Mouse (Mus musculus) midbrain, embryonic 16.5 days (tissue): ENCODE measurements around the gene Ptn. TPM values are rescaled to one million over a fixed set of nuclear protein-coding genes. Genes with fewer than 3 reads are reported as not detected.

Experiments used
- ATAC-seq: fragments of 200-750 bp; cut with Nextera tagmentation; 2 replicates; pipeline ENCODE4 v1.8.0; 2017; ENCODE audit warnings: moderate TSS enrichment
- H3K27ac ChIP-seq: fragments of 300-500 bp; sonication (generic); 2 replicates; pipeline ENCODE4 v1.5.1; 2014; ENCODE audit warnings: mild to moderate bottlenecking, low read length, mixed read lengths
- H3K27me3 ChIP-seq: fragments of 300-500 bp; sonication (generic); 2 replicates; pipeline ENCODE4 v1.6.1; 2014; ENCODE audit warnings: low read depth, low read length, mixed read lengths; ENCODE audit not compliant: control insufficient read depth, insufficient read depth
- H3K36me3 ChIP-seq: fragments of 300-500 bp; sonication (generic); 2 replicates; pipeline ENCODE4 v1.6.1; 2014; ENCODE audit warnings: mild to moderate bottlenecking, low read length, moderate library complexity, mixed read lengths; ENCODE audit not compliant: control insufficient read depth, insufficient read depth
- H3K4me1 ChIP-seq: fragments of 300-500 bp; sonication (generic); 2 replicates; pipeline ENCODE4 v1.6.1; 2014; ENCODE audit warnings: mild to moderate bottlenecking, low read length, mixed read lengths; ENCODE audit not compliant: control insufficient read depth, insufficient read depth
- H3K4me2 ChIP-seq: fragments of 300-500 bp; sonication (generic); 2 replicates; pipeline ENCODE4 v1.6.1; 2014; ENCODE audit warnings: mild to moderate bottlenecking, low read length, mixed read lengths
- H3K4me3 ChIP-seq: fragments of 300-500 bp; sonication (generic); 2 replicates; pipeline ENCODE4 v1.5.1; 2014; ENCODE audit warnings: low read depth, mild to moderate bottlenecking, low read length, moderate library complexity, mixed read lengths
- H3K9ac ChIP-seq: fragments of 300-500 bp; sonication (generic); 2 replicates; pipeline ENCODE4 v1.6.1; 2014; ENCODE audit warnings: low read depth, low read length, mixed read lengths
- H3K9me3 ChIP-seq: fragments of 300-500 bp; sonication (generic); replicated peaks from 2 replicates; pipeline ENCODE4 v1.6.1; 2014; ENCODE audit warnings: mild to moderate bottlenecking, low read length, mixed read lengths; ENCODE audit not compliant: control insufficient read depth, poor library complexity, severe bottlenecking
- WGBS: fragments of 180-500 bp; shearing (Covaris S2); extraction: QIAGEN DNeasy Blood & Tissue Kit; methylation state at CpG from one replicate; pipeline ENCODE4 v1.1.7; 2014; 5-methylcytosine and 5-hydroxymethylcytosine counted together
- polyA plus RNA-seq: library from polyadenylated mRNA; unstranded; fragments of >200 nt; fragmentation: Nextera tagmentation; extraction: Ambion mirVana; gene quantifications from 2 replicates; pipeline ENCODE4 v1.2.1, GENCODE M21; 2015

Gene Ptn
- polyA plus RNA-seq, 1 experiment from 2014 or later, result 861 TPM

DNA sequence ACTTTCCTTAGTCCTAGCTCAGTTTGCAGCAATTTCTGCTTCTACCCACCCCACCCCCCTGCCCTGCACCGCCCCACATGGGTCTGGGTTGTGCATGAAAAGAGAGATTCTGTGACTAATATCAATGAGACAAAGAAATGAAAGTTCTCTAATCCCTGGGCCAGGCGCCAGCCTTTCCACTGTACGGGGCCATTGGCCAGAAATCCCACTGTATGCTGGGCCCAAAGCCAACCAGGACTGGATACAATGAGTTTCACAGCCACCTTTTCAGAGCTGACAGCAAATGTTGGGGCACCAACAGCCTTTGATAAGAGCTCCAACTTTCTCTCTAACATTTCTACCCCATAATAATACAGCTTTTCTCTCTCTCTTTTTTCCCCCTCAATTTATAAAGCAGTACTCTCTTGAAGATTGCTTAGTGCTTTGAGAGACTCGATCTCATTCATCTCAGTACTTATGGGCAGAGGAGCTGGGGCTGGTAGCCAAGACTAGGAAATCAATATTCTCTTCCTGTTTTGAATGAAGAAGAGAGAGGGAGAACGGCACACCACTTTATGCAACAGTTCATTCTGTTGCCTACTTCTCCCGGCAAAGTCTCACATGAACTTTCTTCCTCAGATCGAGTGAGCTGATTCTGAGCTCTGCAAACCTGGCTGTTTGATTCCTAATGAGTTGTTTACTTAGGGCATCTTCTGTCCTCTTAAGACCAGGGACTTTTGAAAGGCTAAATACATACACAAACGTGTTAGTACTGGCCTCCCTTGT lies 9.2 kb upstream of the Ptn start:
- H3K4me3 ChIP-seq, result no peak overlapping the region
- no peaks in the 10 kb centered on the region for H3K27me3 ChIP-seq
- H3K9me3 ChIP-seq, result no peaks in the 10 kb centered on the region
- no peak overlapping the region for H3K9ac ChIP-seq
- H3K4me1 ChIP-seq, result 0 out of 2 replicates have a peak, but pooled peaks cover 5% of the 10 kb centered on the region
- 25% methylated on average over 8 of the region's 8 CpGs for WGBS
- no peaks in the 10 kb centered on the region for H3K36me3 ChIP-seq
- ATAC-seq, result peak; percentile 98
- peak overlapping the region; percentile 53; the same call in 1 of the 2 replicates for H3K27ac ChIP-seq
- no peak overlapping the region for H3K4me2 ChIP-seq

DNA sequence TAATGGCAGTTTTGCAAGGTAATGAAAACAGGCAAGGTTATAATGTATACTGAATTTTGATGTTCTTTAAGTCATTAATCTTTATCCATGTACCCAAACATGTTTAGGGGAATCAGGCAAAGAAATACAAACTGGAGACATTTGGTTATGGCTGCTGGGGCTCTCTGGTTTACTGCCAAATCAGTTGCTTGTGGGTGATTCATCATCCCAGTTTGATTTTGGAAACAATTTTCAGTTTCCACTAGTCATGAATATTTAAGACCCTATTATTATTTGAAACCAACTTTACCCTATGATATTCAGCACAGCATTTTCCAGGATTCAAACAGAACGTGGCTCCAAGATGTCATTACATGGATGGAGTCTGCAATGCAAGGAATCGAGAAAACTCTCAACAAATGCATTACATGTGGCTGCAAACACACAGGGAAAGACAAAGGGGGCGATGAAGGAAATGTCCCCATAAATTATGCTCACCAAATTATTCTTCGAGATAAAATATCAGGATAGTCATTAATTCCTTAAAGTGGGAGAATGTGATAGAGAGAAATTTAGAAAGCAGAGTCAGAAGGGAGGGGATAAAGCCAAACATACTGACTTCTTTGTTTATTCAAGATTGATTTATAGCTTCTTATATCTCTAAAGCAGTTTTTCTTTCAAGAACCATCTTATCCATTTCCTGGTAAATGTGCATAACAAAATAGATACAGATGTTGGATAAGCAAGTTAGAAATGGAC lies 8.4 kb upstream of the Ptn start:
- Histone ChIP-seq H3K36me3 (no peaks in the 10 kb centered on the region), H3K4me1 (0 out of 2 replicates have a peak, but pooled peaks cover 5% of the 10 kb centered on the region), H3K9me3 (no peaks in the 10 kb centered on the region), H3K27ac (peak overlapping the region; percentile 63), H3K4me2 (no peak overlapping the region), H3K9ac (no peak overlapping the region), H3K4me3 (no peak overlapping the region), H3K27me3 (no peaks in the 10 kb centered on the region)
- ATAC-seq, result no peak
- WGBS, result 60% methylated on average over 4 of the region's 4 CpGs

- 88% methylated on average over 3 of the region's 3 CpGs for WGBS
- Histone ChIP-seq H3K4me3 (no peak overlapping the region), H3K4me1 (0 out of 2 replicates have a peak, but pooled peaks cover 5% of the 10 kb centered on the region), H3K36me3 (no peaks in the 10 kb centered on the region), H3K4me2 (no peak overlapping the region), H3K27me3 (no peaks in the 10 kb centered on the region), H3K9me3 (no peaks in the 10 kb centered on the region), H3K27ac (no peak overlapping the region), H3K9ac (no peak overlapping the region)
- ATAC-seq, result no peak
Observed at GRCm38 (mm10) chr6:36816666-36817065, 6.6 kb upstream of the Ptn start.

DNA sequence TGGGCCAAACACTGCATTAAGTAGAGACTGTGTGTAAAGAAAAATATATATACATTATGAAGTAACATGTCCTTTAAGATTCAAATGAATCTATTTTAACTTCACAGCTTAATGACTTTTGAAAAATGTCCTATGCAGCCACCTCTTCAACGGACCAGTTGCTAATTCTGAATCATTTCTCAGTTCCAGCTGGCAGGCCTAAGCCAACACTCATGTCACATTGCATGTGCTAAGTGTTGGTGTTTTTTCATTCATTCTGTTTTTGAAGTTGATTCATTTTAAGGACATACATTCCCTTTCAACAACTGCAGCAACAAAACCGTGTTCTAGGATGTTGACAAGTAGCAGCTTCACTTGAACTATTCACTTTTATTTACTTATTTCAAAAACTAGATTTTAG lies 6.0 kb upstream of the Ptn start:
- Histone ChIP-seq H3K9ac (no peak overlapping the region), H3K4me3 (no peak overlapping the region), H3K27ac (no peak overlapping the region), H3K36me3 (no peaks in the 10 kb centered on the region), H3K4me2 (no peak overlapping the region), H3K27me3 (no peaks in the 10 kb centered on the region), H3K4me1 (peaks cover 8% of the 10 kb centered on the region), H3K9me3 (no peaks in the 10 kb centered on the region)
- no peak for ATAC-seq
- 87% methylated on average over 2 of the region's 2 CpGs for WGBS

DNA sequence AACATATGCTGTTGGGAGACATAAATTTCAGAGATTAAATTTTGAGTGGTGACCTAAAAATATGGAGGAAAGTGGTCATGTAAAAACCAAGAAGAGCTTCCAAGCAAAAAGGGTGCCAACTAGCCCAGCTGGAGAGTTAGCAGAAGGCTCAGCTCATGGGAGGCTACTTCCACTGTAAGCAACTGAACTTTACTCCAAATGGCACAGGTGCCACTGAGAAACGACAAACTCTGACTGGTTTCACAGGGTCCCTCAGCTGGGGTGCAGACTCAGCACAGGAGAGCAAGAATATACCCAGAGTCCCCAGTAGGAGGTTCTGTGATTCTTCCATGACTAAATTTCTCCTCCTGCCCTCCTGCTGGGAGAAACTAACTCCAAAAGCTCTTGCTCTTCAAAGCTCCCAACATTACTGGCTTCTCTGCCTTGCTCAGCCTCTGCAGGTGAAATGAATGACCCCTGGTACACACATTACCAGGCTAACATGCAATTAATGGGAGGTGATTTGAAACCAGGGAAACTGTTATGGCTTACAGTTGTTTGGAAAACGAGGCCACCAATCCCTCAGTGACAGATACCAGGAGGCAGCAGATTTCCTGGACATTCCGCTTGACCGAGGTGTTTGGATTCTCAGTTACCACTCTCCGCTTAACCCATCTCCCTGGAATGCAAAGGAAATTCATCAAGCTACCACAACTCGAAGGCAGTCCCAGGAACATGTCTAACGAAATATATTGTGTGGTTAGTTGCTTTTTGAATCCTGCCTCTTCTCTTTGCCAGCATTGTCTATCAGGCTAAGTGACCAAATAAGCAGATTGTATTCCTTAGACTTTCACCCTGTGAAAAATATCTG lies 2.9 kb upstream of the Ptn start:
- no peak overlapping the region for H3K27ac ChIP-seq
- H3K27me3 ChIP-seq, result no peaks in the 10 kb centered on the region
- no peaks in the 10 kb centered on the region for H3K9me3 ChIP-seq
- H3K4me1 ChIP-seq, result peaks cover 16% of the 10 kb centered on the region
- WGBS, result 85% methylated on average over 7 of the region's 7 CpGs
- H3K36me3 ChIP-seq, result no peaks in the 10 kb centered on the region
- no peak overlapping the region for H3K4me3 ChIP-seq
- no peak overlapping the region for H3K4me2 ChIP-seq
- H3K9ac ChIP-seq, result no peak overlapping the region
- no peak for ATAC-seq

DNA sequence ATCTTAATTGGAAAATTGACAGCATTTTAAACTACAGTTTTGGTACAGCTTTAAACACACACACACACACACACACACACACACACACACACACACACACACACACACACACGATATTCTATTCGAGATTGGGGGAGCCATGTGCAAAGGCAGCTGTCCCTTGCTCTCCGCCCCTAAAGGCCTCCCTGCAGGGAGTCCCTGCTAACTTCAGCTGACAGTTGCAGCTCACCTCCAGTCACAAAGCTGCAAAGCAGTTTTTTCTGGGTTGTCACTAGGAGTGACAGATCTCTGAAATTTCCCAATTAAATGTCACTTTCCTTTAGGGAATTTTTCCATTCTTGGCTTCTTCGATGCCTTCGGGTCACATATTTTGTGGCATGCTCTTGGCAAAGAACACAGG lies 428 bp upstream of the Ptn start:
- peak overlapping the region; percentile 88 for H3K9ac ChIP-seq
- 2% methylated on average over 5 of the region's 5 CpGs for WGBS
- no peaks in the 10 kb centered on the region for H3K36me3 ChIP-seq
- H3K4me2 ChIP-seq, result peak overlapping the region; percentile 73
- no peaks in the 10 kb centered on the region for H3K27me3 ChIP-seq
- no peaks in the 10 kb centered on the region for H3K9me3 ChIP-seq
- peak overlapping the region; percentile 89 for H3K27ac ChIP-seq
- H3K4me1 ChIP-seq, result peaks cover 18% of the 10 kb centered on the region
- ATAC-seq, result peak; percentile 49
- H3K4me3 ChIP-seq, result peak overlapping the region; percentile 81

DNA sequence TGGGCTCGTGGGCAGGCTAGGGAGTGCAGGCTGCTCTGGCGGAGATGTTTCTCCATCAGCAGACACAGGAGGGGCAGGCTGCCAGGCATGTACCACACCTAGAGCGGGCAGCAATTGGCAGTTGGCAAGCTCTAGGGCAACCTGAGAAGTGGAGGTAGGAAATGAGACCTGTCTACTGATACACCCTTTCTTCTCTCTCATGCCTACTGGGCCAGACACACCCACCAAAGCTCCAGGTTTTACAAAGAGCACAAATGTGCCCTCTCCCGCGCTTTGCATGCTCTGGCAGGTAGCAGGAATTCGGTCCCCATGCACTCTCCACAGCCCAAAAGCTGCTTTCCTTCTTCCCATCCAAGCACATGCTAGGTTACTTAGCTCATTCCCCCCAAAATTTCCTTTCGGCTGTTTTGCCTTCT lies 701 bp downstream of the Ptn start:
- Histone ChIP-seq H3K4me2 (peak overlapping the region; percentile 73), H3K27me3 (no peaks in the 10 kb centered on the region), H3K4me3 (peak overlapping the region; percentile 81), H3K4me1 (peaks cover 18% of the 10 kb centered on the region), H3K9me3 (no peaks in the 10 kb centered on the region), H3K9ac (peak overlapping the region; percentile 88), H3K36me3 (no peaks in the 10 kb centered on the region), H3K27ac (peak overlapping the region; percentile 89)
- ATAC-seq, result peak; percentile 69
- WGBS, result 4% methylated on average over 7 of the region's 7 CpGs

- no peak for ATAC-seq
- peak overlapping the region; percentile 73 for H3K4me2 ChIP-seq
- H3K4me1 ChIP-seq, result peaks cover 18% of the 10 kb centered on the region
- peak overlapping the region; percentile 89 for H3K27ac ChIP-seq
- WGBS, result 16% methylated on average over 7 of the region's 7 CpGs
- no peaks in the 10 kb centered on the region for H3K27me3 ChIP-seq
- H3K9me3 ChIP-seq, result no peaks in the 10 kb centered on the region
- no peaks in the 10 kb centered on the region for H3K36me3 ChIP-seq
- H3K4me3 ChIP-seq, result peak overlapping the region; percentile 81
- peak overlapping the region; percentile 88 for H3K9ac ChIP-seq
Observed at GRCm38 (mm10) chr6:36808306-36809058, 1.5 kb downstream of the Ptn start.
